Mouse (Mus musculus) myocyte (in vitro differentiated cells): ENCODE measurements around the gene Ncor2. TPM values are rescaled to one million over a fixed set of nuclear protein-coding genes. Genes with fewer than 3 reads are reported as not detected.

Experiments used
- H3K27me3 ChIP-seq: one replicate; pipeline ENCODE4 v1.6.1; 2011; ENCODE audit not compliant: control insufficient read depth, insufficient read depth, insufficient read length
- H3K36me3 ChIP-seq: one replicate; pipeline ENCODE4 v1.6.1; 2011; ENCODE audit not compliant: control insufficient read depth, insufficient read depth
- H3K4me2 ChIP-seq: one replicate; pipeline ENCODE4 v1.6.1; 2011; ENCODE audit warnings: low read depth, control low read depth
- H3K4me3 ChIP-seq: one replicate; pipeline ENCODE4 v1.5.1; 2011; ENCODE audit warnings: mild to moderate bottlenecking, control low read depth, moderate library complexity
- H3K79me2 ChIP-seq: one replicate; pipeline ENCODE4 v1.6.1; 2011; ENCODE audit not compliant: control insufficient read depth, insufficient read depth
- H3ac ChIP-seq: one replicate; pipeline ENCODE4 v1.6.1; 2011; ENCODE audit not compliant: control insufficient read depth, insufficient read length
- CEBPB ChIP-seq: IDR thresholded peaks from 2 replicates; pipeline ENCODE4 v1.6.1; 2011; ENCODE audit warnings: mild to moderate bottlenecking, moderate library complexity; ENCODE audit not compliant: poor library complexity, insufficient read depth, severe bottlenecking
- E2F4 ChIP-seq: IDR thresholded peaks from one replicate; pipeline ENCODE4 v1.6.1; 2011; ENCODE audit warnings: mild to moderate bottlenecking, control low read depth, moderate library complexity; ENCODE audit not compliant: insufficient read depth
- MAX ChIP-seq: IDR thresholded peaks from one replicate; pipeline ENCODE4 v1.6.1; 2011; ENCODE audit warnings: low read depth, mild to moderate bottlenecking, control low read depth
- MYOD1 ChIP-seq, 3 experiments: IDR thresholded peaks; one replicate each; pipeline ENCODE4 v1.6.1; 2011; ENCODE audit warnings: control low read depth in 2 of 3, low read depth in 2 of 3, mild to moderate bottlenecking in 2 of 3, moderate library complexity in 1 of 3; ENCODE audit not compliant: insufficient read length in 2 of 3, control insufficient read depth in 1 of 3
- MYOG ChIP-seq, 3 experiments: IDR thresholded peaks; one replicate each; pipeline ENCODE4 v1.6.1; 2011; ENCODE audit warnings: control low read depth in 2 of 3, low read depth in 2 of 3, mild to moderate bottlenecking in 2 of 3; ENCODE audit not compliant: insufficient read length in 2 of 3, control insufficient read depth in 1 of 3, insufficient read depth in 1 of 3
- POLR2A ChIP-seq: IDR thresholded peaks from one replicate; pipeline ENCODE4 v1.6.1; 2011; ENCODE audit warnings: low read depth, mild to moderate bottlenecking, control low read depth, moderate library complexity; ENCODE audit not compliant: insufficient read length
- POLR2AphosphoS2 ChIP-seq: IDR thresholded peaks from one replicate; pipeline ENCODE4 v1.6.1; 2011; ENCODE audit warnings: low read depth, control low read depth; ENCODE audit not compliant: insufficient read length
- REST ChIP-seq: IDR thresholded peaks from one replicate; pipeline ENCODE4 v1.6.1; 2011; ENCODE audit warnings: mild to moderate bottlenecking, control low read depth, moderate library complexity; ENCODE audit not compliant: insufficient read depth, insufficient read length
- SRF ChIP-seq: IDR thresholded peaks from one replicate; pipeline ENCODE4 v1.6.1; 2011; ENCODE audit warnings: low read depth; ENCODE audit not compliant: control insufficient read depth, insufficient read length
- TCF12 ChIP-seq: IDR thresholded peaks from one replicate; pipeline ENCODE4 v1.6.1; 2011; ENCODE audit warnings: mild to moderate bottlenecking, control low read depth; ENCODE audit not compliant: poor library complexity, insufficient read depth, severe bottlenecking
- TCF3 ChIP-seq: IDR thresholded peaks from one replicate; pipeline ENCODE4 v1.6.1; 2011; ENCODE audit warnings: low read depth, control low read depth; ENCODE audit not compliant: insufficient read length
- USF1 ChIP-seq: IDR thresholded peaks from one replicate; pipeline ENCODE4 v1.6.1; 2011; ENCODE audit warnings: low read depth, mild to moderate bottlenecking, control low read depth, moderate library complexity
- polyA plus RNA-seq: library from polyadenylated mRNA; unstranded; fragments of >200 nt; fragmentation: generic; extraction: Trizol; gene quantifications from one replicate; pipeline ENCODE4 v1.2.1, GENCODE M21; 2012; ENCODE audit warnings: missing spikeins

The Ncor2 gene
- polyA plus RNA-seq, 1 experiment, result 127 TPM

GRCm38 (mm10) chr5:125124002-125124401 lies 55.0 kb downstream of the Ncor2 start:
- no peaks in the 10 kb centered on the region for H3K27me3 ChIP-seq
- TF ChIP-seq MAX (no peak), SRF (no peak), TCF3 (no peak), POLR2A (no peak), POLR2AphosphoS2 (no peak), CEBPB (no peak), REST (no peak), E2F4 (no peak), TCF12 (no peak), MYOG (IDR thresholded peaks at IDR 0.05; ENCODE audit: control insufficient read depth in 1 of 3, insufficient read depth in 1 of 3, insufficient read length in 2 of 3, low read depth in 2 of 3) (no peak), USF1 (no peak), MYOD1 (IDR thresholded peaks at IDR 0.05; ENCODE audit: control insufficient read depth in 1 of 3, insufficient read length in 2 of 3, low read depth in 2 of 3) (no peak)

GRCm38 (mm10) chr5:125123206-125123605 lies 55.8 kb downstream of the Ncor2 start:
- H3K36me3 ChIP-seq, result peaks cover 12% of the 10 kb centered on the region
- peaks cover 94% of the 10 kb centered on the region for H3K79me2 ChIP-seq
- H3K4me3 ChIP-seq, result no peak overlapping the region
- no peak for TF ChIP-seq TCF12
- no peak for TF ChIP-seq MYOD1 (IDR thresholded peaks at IDR 0.05; ENCODE audit: control insufficient read depth in 1 of 3, insufficient read length in 2 of 3, low read depth in 2 of 3)
- TF ChIP-seq E2F4, result no peak
- no peak for TF ChIP-seq REST
- no peak for TF ChIP-seq MAX
- no peak for TF ChIP-seq POLR2AphosphoS2
- TF ChIP-seq TCF3, result no peak
- TF ChIP-seq MYOG (IDR thresholded peaks at IDR 0.05; ENCODE audit: control insufficient read depth in 1 of 3, insufficient read depth in 1 of 3, insufficient read length in 2 of 3, low read depth in 2 of 3), result no peak
- no peak for TF ChIP-seq CEBPB
- TF ChIP-seq POLR2A, result no peak
- no peak for TF ChIP-seq USF1
- TF ChIP-seq SRF, result no peak
- no peak overlapping the region for H3ac ChIP-seq
- no peaks in the 10 kb centered on the region for H3K27me3 ChIP-seq
- no peak overlapping the region for H3K4me2 ChIP-seq

More at GRCm38 (mm10) chr5:125124002-125124401, 55.0 kb downstream of the Ncor2 start:
- H3K4me2 ChIP-seq, result no peak overlapping the region
- H3ac ChIP-seq, result no peak overlapping the region
- H3K79me2 ChIP-seq, result peaks cover 99% of the 10 kb centered on the region
- H3K4me3 ChIP-seq, result no peak overlapping the region
- peaks cover 8% of the 10 kb centered on the region for H3K36me3 ChIP-seq

GRCm38 (mm10) chr5:125122546-125122945 lies 56.5 kb downstream of the Ncor2 start:
- Histone ChIP-seq H3K36me3 (peaks cover 16% of the 10 kb centered on the region), H3K27me3 (no peaks in the 10 kb centered on the region), H3ac (no peak overlapping the region), H3K4me2 (no peak overlapping the region), H3K4me3 (no peak overlapping the region), H3K79me2 (peaks cover 87% of the 10 kb centered on the region)
- TF ChIP-seq MYOD1 (IDR thresholded peaks at IDR 0.05; ENCODE audit: control insufficient read depth in 1 of 3, insufficient read length in 2 of 3, low read depth in 2 of 3) (no peak), CEBPB (no peak), SRF (no peak), POLR2AphosphoS2 (no peak), REST (no peak), POLR2A (no peak), E2F4 (no peak), USF1 (no peak), TCF3 (no peak), MAX (no peak), MYOG (IDR thresholded peaks at IDR 0.05; ENCODE audit: control insufficient read depth in 1 of 3, insufficient read depth in 1 of 3, insufficient read length in 2 of 3, low read depth in 2 of 3) (no peak), TCF12 (no peak)

DNA sequence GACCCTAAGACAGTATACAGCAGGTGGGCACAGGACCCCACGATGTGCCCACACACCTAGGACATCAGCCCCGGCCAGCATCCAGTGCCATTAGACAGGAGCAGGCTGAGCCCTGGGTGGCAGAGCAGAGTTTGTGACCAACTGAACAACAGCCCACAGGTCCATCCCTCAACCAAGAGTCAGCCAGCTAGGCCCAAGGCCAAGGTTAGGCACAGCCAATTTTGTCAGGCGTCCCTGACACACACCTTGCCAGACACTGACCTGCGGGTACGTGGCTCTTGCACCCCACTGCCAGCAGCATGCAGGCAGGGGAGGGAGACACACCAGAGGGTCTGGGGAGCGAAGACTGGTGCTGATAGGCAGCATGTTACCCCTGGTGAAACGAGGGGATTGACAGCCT lies 57.0 kb downstream of the Ncor2 start:
- H3K4me3 ChIP-seq, result no peak overlapping the region
- TF ChIP-seq CEBPB (no peak), POLR2A (no peak), USF1 (no peak), SRF (no peak)
- peaks cover 87% of the 10 kb centered on the region for H3K79me2 ChIP-seq
- H3K36me3 ChIP-seq, result peaks cover 21% of the 10 kb centered on the region
- no peaks in the 10 kb centered on the region for H3K27me3 ChIP-seq
- no peak overlapping the region for H3K4me2 ChIP-seq
- no peak overlapping the region for H3ac ChIP-seq

- Histone ChIP-seq H3K36me3 (peaks cover 25% of the 10 kb centered on the region), H3K27me3 (no peaks in the 10 kb centered on the region), H3K4me2 (no peak overlapping the region), H3K4me3 (no peak overlapping the region), H3K79me2 (peaks cover 73% of the 10 kb centered on the region), H3ac (no peak overlapping the region)
- TF ChIP-seq TCF3 (no peak), CEBPB (no peak), MAX (no peak), POLR2AphosphoS2 (no peak), TCF12 (no peak), MYOD1 (IDR thresholded peaks at IDR 0.05; ENCODE audit: control insufficient read depth in 1 of 3, insufficient read length in 2 of 3, low read depth in 2 of 3) (no peak), E2F4 (no peak), USF1 (no peak)
These were observed 58.3 kb downstream of the Ncor2 start for GRCm38 (mm10) chr5:125120517-125121303.
